Mouse (Mus musculus) spleen, embryonic (tissue): ENCODE results near the gene Kcnd2.

Source experiments
- CTCF ChIA-PET: fragments of 350-600 bp; sonication (Branson Sonifier 250); formaldehyde crosslinking; loops from one replicate; lab custom pipeline; 2022; lab: Charles Lee

Gene Kcnd2

DNA sequence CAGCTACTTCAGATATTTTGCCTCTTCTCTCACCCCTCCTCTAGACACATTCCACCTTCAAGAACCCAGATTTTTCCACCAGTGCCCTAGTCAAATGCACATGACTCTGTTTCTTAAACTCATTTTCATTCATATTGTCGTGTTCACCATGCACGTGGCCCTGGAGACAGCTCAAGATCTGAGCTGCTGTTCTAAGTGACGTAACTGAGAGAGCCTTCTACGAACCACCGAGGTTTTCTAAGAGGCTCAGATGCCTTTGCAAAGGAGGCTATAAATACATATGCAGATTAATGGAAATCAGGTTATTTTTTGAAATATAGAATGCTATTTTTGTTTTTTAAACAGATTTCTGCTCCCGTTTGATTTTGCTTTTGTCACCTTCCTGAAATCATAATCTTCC lies 202.9 kb downstream of the Kcnd2 start:
- CTCF ChIA-PET, result interaction anchor here (0.7 kb wide), 1 partner anchor 409 kb away, joined by 3 read pairs; no protein-coding TSS in a partner anchor

DNA sequence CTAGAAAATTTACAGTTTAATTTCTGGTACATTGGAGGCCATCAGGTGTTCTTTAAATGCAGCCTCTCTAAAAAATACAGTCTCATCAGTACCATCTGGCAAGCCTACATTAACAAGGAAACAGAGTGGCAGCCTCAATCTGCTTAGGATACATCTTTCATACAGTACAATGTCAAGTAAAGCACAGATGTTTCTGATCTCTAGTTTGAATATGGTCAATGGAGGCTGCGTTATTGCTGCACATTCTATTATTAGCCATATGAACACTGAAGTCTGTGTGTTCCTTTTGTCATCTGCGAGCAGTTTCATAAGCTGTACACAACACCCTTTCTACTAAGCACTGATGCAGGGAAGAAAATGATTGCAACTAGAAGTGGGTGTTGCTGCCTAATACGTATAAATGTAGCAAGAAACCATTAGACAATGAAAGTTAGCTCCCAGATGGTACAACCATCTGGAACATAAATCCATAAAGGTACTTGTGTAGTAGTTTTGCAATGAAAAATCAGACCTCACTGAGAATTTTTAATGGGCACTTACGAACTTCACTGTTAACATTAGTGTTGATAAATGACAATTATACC lies 209.0 kb downstream of the Kcnd2 start:
- CTCF ChIA-PET, result no interaction called here

- CTCF ChIA-PET, result no interaction called here
Measured at GRCm38 (mm10) chr6:21431120-21431519, 215.8 kb downstream of the Kcnd2 start.

DNA sequence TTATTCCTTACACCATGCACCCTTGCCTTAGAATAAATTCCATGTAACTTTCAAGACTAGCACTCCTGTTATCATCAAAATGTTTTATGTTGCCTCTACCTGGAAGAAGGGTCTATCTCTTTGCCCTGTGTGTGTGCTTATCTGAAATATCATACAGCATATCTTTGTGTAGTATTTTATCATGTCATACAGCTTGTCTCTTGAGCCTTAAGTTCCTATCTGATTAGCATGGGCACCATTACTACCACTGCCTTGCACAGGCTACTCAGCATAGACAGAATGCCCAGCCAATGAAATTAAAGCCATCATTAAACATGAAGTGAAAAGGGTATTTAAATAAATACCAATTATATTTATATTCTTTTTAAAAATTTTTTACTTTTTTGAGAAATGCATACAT lies 249.4 kb downstream of the Kcnd2 start:
- CTCF ChIA-PET, result no interaction called here

DNA sequence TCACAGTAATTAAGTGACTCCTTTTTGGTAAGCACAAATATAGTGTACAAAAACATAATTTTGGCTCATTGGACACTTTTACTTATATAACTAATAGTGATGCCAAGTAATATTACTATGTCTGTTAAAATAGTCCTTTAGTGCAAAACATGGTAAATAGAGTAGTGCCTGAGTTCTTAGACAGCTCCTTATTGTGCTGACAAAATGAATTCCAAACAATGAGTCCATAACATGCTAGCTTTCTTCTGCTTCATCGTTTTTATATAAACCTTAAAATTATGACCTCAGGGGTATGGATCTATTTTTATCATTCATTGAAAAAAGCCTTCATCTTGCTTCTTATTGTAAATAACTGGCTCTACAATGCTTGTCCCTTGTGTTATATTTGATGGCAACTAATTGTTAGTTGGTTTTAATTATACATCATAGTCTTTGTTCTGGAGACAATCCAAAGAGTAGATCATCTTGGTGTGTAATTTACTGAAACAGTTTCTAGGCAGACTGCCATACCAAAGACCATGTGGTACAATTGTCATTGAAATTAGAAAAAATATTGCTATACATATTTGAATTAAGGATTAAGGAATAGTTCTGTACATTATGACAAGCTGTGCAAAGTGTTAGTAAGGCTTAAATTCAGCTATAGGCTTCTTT lies 256.7 kb downstream of the Kcnd2 start:
- CTCF ChIA-PET, result no interaction called here

- CTCF ChIA-PET, result no interaction called here
Measured at GRCm38 (mm10) chr6:21482714-21483113, 267.4 kb downstream of the Kcnd2 start.

GRCm38 (mm10) chr6:21488536-21488935 lies 273.2 kb downstream of the Kcnd2 start:
- CTCF ChIA-PET, result no interaction called here

- CTCF ChIA-PET, result no interaction called here
Measured at GRCm38 (mm10) chr6:21502921-21503320, 287.6 kb downstream of the Kcnd2 start.

- CTCF ChIA-PET, result no interaction called here
Measured at GRCm38 (mm10) chr6:21510621-21511239, 295.4 kb downstream of the Kcnd2 start.

GRCm38 (mm10) chr6:21520351-21520750 lies 305.0 kb downstream of the Kcnd2 start:
- CTCF ChIA-PET, result no interaction called here

DNA sequence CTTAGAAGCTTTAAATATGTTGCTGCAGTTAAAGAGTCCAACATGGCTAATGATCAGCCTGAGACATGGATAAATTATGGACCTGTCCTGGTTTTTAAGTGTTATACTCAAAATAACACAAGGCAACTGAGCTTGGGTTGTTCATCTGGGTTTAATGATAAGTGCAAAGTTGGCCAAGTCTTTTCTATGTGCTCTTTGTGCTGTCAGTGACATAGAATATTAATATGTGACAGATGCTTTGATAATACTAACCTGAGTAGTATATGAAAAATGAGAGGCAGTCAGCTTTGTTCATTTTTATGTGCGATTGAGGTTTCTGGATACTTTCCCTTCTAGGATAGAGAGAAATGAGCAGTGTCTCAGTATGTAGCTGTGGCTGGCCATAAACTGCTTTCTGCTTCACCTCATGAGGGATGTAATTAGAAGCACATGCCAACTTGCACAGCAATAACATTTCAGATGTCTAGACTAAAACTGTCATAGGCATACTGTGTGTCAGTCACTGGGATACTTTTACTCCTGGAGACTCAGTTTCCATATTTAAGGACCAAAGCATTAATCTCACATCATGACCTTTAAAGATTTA lies 312.3 kb downstream of the Kcnd2 start:
- CTCF ChIA-PET, result no interaction called here

DNA sequence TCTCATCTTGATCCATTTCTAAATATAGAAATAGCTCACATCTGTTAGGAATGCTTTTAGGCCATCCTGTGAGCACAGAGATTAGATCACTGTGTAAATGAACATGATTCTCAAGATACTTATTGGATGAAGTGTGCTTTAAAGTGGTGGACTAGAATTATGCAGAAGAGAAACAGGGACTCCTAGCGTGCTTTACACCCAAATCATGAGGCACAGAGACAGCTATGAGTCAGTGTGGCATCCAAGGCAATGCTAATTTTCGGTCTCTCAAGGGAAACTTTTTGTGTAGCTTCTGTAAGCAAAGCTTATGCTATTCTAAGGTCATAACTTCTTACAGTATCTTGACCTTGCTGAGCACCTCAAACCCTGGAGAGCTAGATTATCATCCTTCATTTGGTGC lies 318.7 kb downstream of the Kcnd2 start:
- CTCF ChIA-PET, result no interaction called here

GRCm38 (mm10) chr6:21534820-21535219 lies 319.5 kb downstream of the Kcnd2 start:
- CTCF ChIA-PET, result no interaction called here

GRCm38 (mm10) chr6:21551501-21551900 lies 336.2 kb downstream of the Kcnd2 start:
- CTCF ChIA-PET, result no interaction called here

DNA sequence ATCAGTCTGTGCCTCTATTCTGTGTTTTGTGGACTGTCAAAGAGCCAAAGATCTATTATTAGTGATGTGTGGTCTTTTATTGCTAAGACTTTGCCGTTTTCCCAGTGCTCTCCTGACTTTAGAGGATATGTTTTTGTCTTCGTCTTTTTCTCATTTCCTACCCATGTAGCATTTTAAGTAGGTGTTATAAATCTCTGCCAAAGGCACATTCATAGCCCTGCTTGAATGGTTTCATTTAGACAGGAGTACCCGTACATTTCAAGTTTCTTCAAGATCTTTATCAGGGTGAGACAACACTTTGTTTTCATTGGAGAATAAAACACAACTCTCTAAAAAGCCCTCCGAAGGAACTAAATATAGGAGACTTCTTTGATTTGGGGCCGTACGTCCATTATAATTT lies 355.7 kb downstream of the Kcnd2 start:
- CTCF ChIA-PET, result no interaction called here

DNA sequence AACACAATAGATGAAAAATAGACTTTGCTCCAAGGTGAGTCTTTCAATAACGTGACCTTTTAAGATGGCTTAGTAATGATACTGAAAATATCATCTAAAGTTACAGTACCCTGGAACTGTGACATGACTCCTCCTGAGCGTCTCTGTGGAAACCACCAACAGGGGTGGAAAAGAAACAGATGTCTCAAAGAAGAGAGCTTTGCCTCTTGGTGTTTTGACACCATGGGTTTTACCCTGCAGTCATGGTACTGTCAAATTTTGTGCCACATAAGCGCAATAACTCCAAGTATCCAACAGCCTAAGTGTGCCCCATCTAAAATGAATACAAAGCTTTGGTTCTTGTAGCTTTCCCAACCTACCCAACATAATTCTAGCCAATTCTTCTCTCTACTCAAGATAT lies 374.9 kb downstream of the Kcnd2 start:
- CTCF ChIA-PET, result no interaction called here

DNA sequence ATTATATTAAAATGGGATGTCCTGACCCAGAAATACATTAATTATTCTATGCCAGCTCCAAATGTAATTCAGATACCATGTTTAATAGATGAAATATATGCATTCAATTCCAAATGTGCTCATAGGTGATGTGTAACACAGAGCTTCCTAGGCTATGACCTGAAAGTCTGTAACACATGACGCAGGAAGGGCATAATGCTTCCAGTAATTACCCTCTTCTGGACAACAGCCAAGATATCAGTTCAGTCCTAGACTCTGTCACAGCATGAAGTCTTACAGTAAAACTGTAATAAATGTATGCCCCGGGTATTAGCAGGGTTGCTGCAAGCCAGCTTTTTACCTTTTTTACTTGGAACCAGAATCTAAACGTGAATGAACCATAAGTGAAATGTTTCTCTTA lies 382.1 kb downstream of the Kcnd2 start:
- CTCF ChIA-PET, result no interaction called here

GRCm38 (mm10) chr6:21609381-21610059 lies 394.2 kb downstream of the Kcnd2 start:
- CTCF ChIA-PET, result no interaction called here

DNA sequence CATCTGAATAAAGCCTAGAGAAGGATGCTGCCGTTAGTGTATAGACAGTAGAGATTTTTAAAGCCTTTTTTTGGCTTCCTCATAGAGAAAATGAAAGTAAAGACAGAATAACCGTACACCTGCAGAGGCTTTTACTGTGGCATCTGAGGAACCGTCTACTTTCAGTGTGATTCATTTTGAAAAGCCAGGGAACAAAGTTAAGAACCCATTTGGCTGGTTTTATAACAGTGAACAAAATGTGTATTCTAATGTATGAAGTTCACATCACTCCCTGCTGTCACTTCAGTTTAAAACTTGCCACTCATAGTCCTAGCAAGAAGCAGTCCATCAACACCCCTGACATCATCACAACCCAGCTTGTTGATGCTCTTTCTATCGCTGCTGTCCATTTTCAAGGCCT lies 414.7 kb downstream of the Kcnd2 start:
- CTCF ChIA-PET, result no interaction called here

- CTCF ChIA-PET, result no interaction called here
Measured at GRCm38 (mm10) chr6:21655681-21656080, 440.4 kb downstream of the Kcnd2 start.

DNA sequence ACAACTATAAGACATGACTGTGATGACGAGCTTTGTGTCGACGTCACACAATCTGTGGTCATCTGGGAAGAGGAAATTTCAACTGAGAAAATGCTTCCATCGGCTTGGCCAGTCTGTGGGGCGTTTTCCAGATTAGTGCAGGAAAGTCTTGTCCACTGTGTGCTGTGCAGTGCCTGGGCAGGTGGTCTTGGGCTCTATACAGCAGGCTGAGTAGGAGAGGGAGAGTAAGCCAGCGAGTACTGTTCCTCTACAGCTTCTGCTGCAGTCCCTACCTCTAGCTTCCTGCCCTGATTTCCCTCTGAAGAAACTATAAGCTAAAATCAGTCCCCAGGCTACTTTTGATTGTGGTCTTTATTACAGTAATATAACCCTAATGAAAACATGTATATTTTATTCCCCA lies 448.8 kb downstream of the Kcnd2 start:
- CTCF ChIA-PET, result interaction anchor here (0.6 kb wide), 1 partner anchor 115 kb away, joined by 3 read pairs; no protein-coding TSS in a partner anchor

DNA sequence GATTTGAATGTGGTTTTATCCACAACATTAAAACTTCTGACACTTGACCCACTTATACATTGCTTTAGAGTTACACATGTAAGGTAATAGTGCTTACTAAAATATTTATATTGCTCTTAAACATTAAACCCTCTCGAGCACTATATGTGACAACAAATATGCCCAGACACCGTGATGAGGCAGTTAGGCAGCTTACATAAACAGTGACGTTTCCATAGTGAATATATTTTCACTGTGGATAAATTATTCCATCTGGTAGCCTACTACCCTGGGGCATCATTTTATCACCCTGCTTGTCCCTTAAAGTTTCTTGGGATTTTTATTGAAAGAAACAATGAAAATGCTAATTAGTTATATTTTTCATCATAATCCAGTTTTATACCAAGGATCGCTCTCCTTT lies 449.3 kb downstream of the Kcnd2 start:
- CTCF ChIA-PET, result interaction anchor here (0.6 kb wide), 1 partner anchor 114 kb away, joined by 3 read pairs; no protein-coding TSS in a partner anchor
